Mouse (Mus musculus) MEL (cell line): ENCODE data around the gene 4932438A13Rik. TPM values are rescaled to one million over a fixed set of nuclear protein-coding genes. Genes with fewer than 3 reads are reported as not detected.

Experiments used
- DNase-seq: peaks from one replicate; pipeline ENCODE4 v3.0.0; 2011; ENCODE audit warnings: low read depth, low spot score
- H3K27ac ChIP-seq: 2 replicates; pipeline ENCODE4 v1.5.1; 2012; ENCODE audit warnings: low read depth, mild to moderate bottlenecking, control low read depth, low read length, moderate library complexity; ENCODE audit not compliant: control insufficient read depth
- H3K27me3 ChIP-seq, 2 experiments: fragments of 150-350 bp in 1 of 2; sonication (generic) in 1 of 2; 2 replicates each; pipeline ENCODE4 v1.6.1; 2012; ENCODE audit warnings: low read length in 2 of 2, mild to moderate bottlenecking in 2 of 2, improper control_type of control experiment in 1 of 2, moderate library complexity in 1 of 2; ENCODE audit not compliant: insufficient read depth in 2 of 2, control insufficient read depth in 1 of 2
- H3K36me3 ChIP-seq, 2 experiments: 2 replicates each; pipeline ENCODE4 v1.6.1; 2012 to 2014; ENCODE audit warnings: low read length in 2 of 2, improper control_type of control experiment in 1 of 2, inconsistent platforms in 1 of 2, mild to moderate bottlenecking in 1 of 2; ENCODE audit not compliant: insufficient read depth in 2 of 2, control insufficient read depth in 1 of 2
- H3K4me1 ChIP-seq, 2 experiments: fragments of 150-350 bp in 1 of 2; sonication (generic) in 1 of 2; 2 replicates each; pipeline ENCODE4 v1.6.1; 2012; ENCODE audit warnings: low read length in 2 of 2, improper control_type of control experiment in 1 of 2, mild to moderate bottlenecking in 1 of 2; ENCODE audit not compliant: insufficient read depth in 2 of 2, control insufficient read depth in 1 of 2
- H3K4me3 ChIP-seq, 2 experiments: fragments of 150-350 bp in 1 of 2; sonication (generic) in 1 of 2; 2 replicates each; pipeline ENCODE4 v1.5.1; 2012; ENCODE audit warnings: low read depth in 2 of 2, low read length in 2 of 2, mild to moderate bottlenecking in 2 of 2, moderate library complexity in 2 of 2, control low read depth in 1 of 2, improper control_type of control experiment in 1 of 2; ENCODE audit not compliant: control insufficient read depth in 1 of 2, insufficient read depth in 1 of 2
- H3K79me2 ChIP-seq: 2 replicates; pipeline ENCODE4 v1.6.1; 2012; ENCODE audit warnings: mild to moderate bottlenecking, low read length, moderate library complexity; ENCODE audit not compliant: control insufficient read depth, poor library complexity, insufficient read depth
- H3K9ac ChIP-seq: 2 replicates; pipeline ENCODE4 v1.6.1; 2012; ENCODE audit warnings: low read depth, mild to moderate bottlenecking, control low read depth, low read length, moderate library complexity; ENCODE audit not compliant: control insufficient read depth, poor library complexity, severe bottlenecking
- H3K9me3 ChIP-seq: fragments of 150-350 bp; sonication (generic); replicated peaks from 2 replicates; pipeline ENCODE4 v1.6.1; 2012; ENCODE audit warnings: mild to moderate bottlenecking, low read length, improper control_type of control experiment, moderate library complexity; ENCODE audit not compliant: insufficient read depth
- BHLHE40 ChIP-seq: IDR thresholded peaks from 2 replicates; pipeline ENCODE4 v1.6.1; 2012; ENCODE audit warnings: low read depth, mild to moderate bottlenecking, inconsistent platforms, low read length, improper control_type of control experiment, borderline replicate concordance
- CHD2 ChIP-seq: IDR thresholded peaks from 2 replicates; pipeline ENCODE4 v1.6.1; 2011; ENCODE audit warnings: low read length, improper control_type of control experiment
- E2F4 ChIP-seq: IDR thresholded peaks from 2 replicates; pipeline ENCODE4 v1.6.1; 2011; ENCODE audit warnings: low read depth, low read length, improper control_type of control experiment, borderline replicate concordance
- ELF1 ChIP-seq: IDR thresholded peaks from 2 replicates; pipeline ENCODE4 v1.6.1; 2014; ENCODE audit warnings: low read depth, mild to moderate bottlenecking, inconsistent platforms, low read length, improper control_type of control experiment, moderate library complexity
- EP300 ChIP-seq, 2 experiments: IDR thresholded peaks; 2 replicates each; pipeline ENCODE4 v1.6.1; 2011; ENCODE audit warnings: improper control_type of control experiment in 2 of 2, low read length in 2 of 2, low read depth in 1 of 2, mild to moderate bottlenecking in 1 of 2
- GATA1 ChIP-seq: IDR thresholded peaks from 2 replicates; pipeline ENCODE4 v1.6.1; 2011; ENCODE audit warnings: low read depth, low read length, improper control_type of control experiment
- HCFC1 ChIP-seq: IDR thresholded peaks from 2 replicates; pipeline ENCODE4 v1.6.1; 2012; ENCODE audit warnings: low read depth, mild to moderate bottlenecking, inconsistent platforms, low read length, improper control_type of control experiment, moderate library complexity
- JUND ChIP-seq: IDR thresholded peaks from 2 replicates; pipeline ENCODE4 v1.6.1; 2011; ENCODE audit warnings: low read depth, mild to moderate bottlenecking, improper control_type of control experiment, low read length
- KAT2A ChIP-seq: conservative IDR thresholded peaks from 2 replicates; pipeline ENCODE4 v1.6.1; 2012; ENCODE audit warnings: low read depth, low read length, improper control_type of control experiment, inconsistent platforms
- MAFK ChIP-seq: IDR thresholded peaks from 2 replicates; pipeline ENCODE4 v1.6.1; 2011; ENCODE audit warnings: low read depth, mild to moderate bottlenecking, low read length, improper control_type of control experiment, borderline replicate concordance
- MYB ChIP-seq: IDR thresholded peaks from 2 replicates; pipeline ENCODE4 v1.6.1; 2011; ENCODE audit warnings: mild to moderate bottlenecking, low read depth, low read length, improper control_type of control experiment
- MYC ChIP-seq: IDR thresholded peaks from 2 replicates; pipeline ENCODE4 v1.6.1; 2011; ENCODE audit warnings: low read depth, mild to moderate bottlenecking, low read length, improper control_type of control experiment, moderate library complexity
- NRF1 ChIP-seq: IDR thresholded peaks from 2 replicates; pipeline ENCODE4 v1.6.1; 2014; ENCODE audit warnings: low read depth, mild to moderate bottlenecking, inconsistent platforms, low read length, improper control_type of control experiment, moderate library complexity; ENCODE audit not compliant: poor library complexity, insufficient read depth, severe bottlenecking
- POLR2A ChIP-seq, 2 experiments: IDR thresholded peaks; 2 replicates each; pipeline ENCODE4 v1.6.1; 2011 to 2012; ENCODE audit warnings: low read length in 2 of 2, mild to moderate bottlenecking in 2 of 2, control low read depth in 1 of 2, improper control_type of control experiment in 1 of 2, low read depth in 1 of 2, moderate library complexity in 1 of 2; ENCODE audit not compliant: control insufficient read depth in 1 of 2, insufficient read depth in 1 of 2, poor library complexity in 1 of 2
- POLR2AphosphoS2 ChIP-seq: IDR thresholded peaks from 2 replicates; pipeline ENCODE4 v1.6.1; 2011; ENCODE audit warnings: low read length, improper control_type of control experiment
- POLR2AphosphoS5 ChIP-seq: IDR thresholded peaks from 2 replicates; pipeline ENCODE4 v1.6.1; 2012; ENCODE audit warnings: low read depth, borderline replicate concordance, mild to moderate bottlenecking, inconsistent platforms, low read length, moderate library complexity, mixed read lengths
- RAD21 ChIP-seq: IDR thresholded peaks from 2 replicates; pipeline ENCODE4 v1.6.1; 2011; ENCODE audit warnings: mild to moderate bottlenecking, low read depth, low read length, improper control_type of control experiment
- RCOR1 ChIP-seq: IDR thresholded peaks from 2 replicates; pipeline ENCODE4 v1.6.1; 2012; ENCODE audit warnings: low read depth, mild to moderate bottlenecking, inconsistent platforms, low read length, improper control_type of control experiment
- SIN3A ChIP-seq: IDR thresholded peaks from 2 replicates; pipeline ENCODE4 v1.6.1; 2012; ENCODE audit warnings: low read length, improper control_type of control experiment, inconsistent platforms
- SMC3 ChIP-seq: IDR thresholded peaks from 2 replicates; pipeline ENCODE4 v1.6.1; 2011; ENCODE audit warnings: low read depth, low read length, improper control_type of control experiment
- TCF12 ChIP-seq: IDR thresholded peaks from 2 replicates; pipeline ENCODE4 v1.6.1; 2014; ENCODE audit warnings: low read depth, mild to moderate bottlenecking, inconsistent platforms, low read length, improper control_type of control experiment, moderate library complexity
- UBTF ChIP-seq: IDR thresholded peaks from 2 replicates; pipeline ENCODE4 v1.6.1; 2012; ENCODE audit warnings: low read depth, mild to moderate bottlenecking, inconsistent platforms, low read length, improper control_type of control experiment, moderate library complexity, borderline replicate concordance; ENCODE audit not compliant: insufficient read depth
- USF1 ChIP-seq: IDR thresholded peaks from 2 replicates; pipeline ENCODE4 v1.6.1; 2014; ENCODE audit warnings: low read depth, mild to moderate bottlenecking, inconsistent platforms, low read length, improper control_type of control experiment, moderate library complexity
- USF2 ChIP-seq, 2 experiments: IDR thresholded peaks; 2 replicates each; pipeline ENCODE4 v1.6.1; 2011 to 2012; ENCODE audit warnings: improper control_type of control experiment in 2 of 2, low read length in 2 of 2, borderline replicate concordance in 1 of 2, inconsistent platforms in 1 of 2, low read depth in 1 of 2, mild to moderate bottlenecking in 1 of 2; ENCODE audit not compliant: insufficient read depth in 1 of 2
- ZC3H11A ChIP-seq: IDR thresholded peaks from 2 replicates; pipeline ENCODE4 v1.6.1; 2012; ENCODE audit warnings: low read depth, mild to moderate bottlenecking, inconsistent platforms, low read length, improper control_type of control experiment
- ZMIZ1 ChIP-seq: IDR thresholded peaks from 2 replicates; pipeline ENCODE4 v1.6.1; 2012; ENCODE audit warnings: low read depth, mild to moderate bottlenecking, inconsistent platforms, low read length, improper control_type of control experiment, moderate library complexity
- polyA plus RNA-seq, 2 experiments: library from polyadenylated mRNA; stranded (reverse) in 1 of 2; unstranded in 1 of 2; fragments of >175 nt in 1 of 2; fragments of >200 nt in 1 of 2; gene quantifications; 2 replicates each; pipeline versions ENCODE4 v1.2.1 to v1.2.4; 2012; ENCODE audit warnings: low replicate concordance in 2 of 2, low read depth in 1 of 2; ENCODE audit not compliant: insufficient read length in 2 of 2, insufficient read depth in 1 of 2, missing spikeins in 1 of 2
- total RNA-seq: library from RNA; depleted of rRNA; stranded (reverse); fragments of 300-350 nt; gene quantifications from 2 replicates; pipeline ENCODE4 v1.2.3, GENCODE M21; 2012

4932438A13Rik gene
- total and polyA plus RNA-seq, 3 experiments, result 11.7 to 102 (median 14.3) TPM

DNA sequence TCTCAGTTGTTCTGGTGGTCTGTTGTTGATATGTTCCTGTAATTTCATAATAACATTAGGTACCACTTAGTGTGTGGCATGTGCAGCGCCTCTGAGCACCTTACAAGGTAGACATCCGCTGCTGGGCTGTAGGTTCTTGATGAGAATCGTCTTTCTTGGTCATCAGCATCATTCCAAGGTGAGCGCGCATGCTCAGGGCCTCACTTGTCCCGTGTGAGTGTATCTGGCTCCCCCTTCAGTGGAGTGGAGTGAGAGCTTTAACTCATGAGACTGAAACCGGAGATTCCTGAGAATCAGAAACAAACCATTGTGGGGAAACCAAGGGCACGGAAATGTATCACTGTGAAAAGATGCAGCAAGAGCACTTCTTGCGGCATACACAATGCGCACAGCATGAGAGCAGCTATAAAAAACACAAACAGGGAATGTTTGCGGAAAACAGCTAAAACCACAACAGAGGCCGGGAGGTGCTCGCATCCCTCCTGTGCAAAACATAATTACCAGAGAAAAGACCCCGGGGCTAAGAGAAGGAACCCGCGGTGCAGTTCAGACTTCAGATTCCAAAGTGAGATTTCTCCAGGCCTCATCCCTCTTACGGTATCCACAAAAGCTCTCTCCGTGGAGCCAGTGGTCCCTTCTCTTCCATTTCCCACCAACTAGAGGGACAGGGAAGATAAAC, 27.2 kb upstream of the 4932438A13Rik start:
- no peaks in the 10 kb centered on the region for H3K4me1 ChIP-seq
- H3K27ac ChIP-seq, result no peak overlapping the region
- DNase-seq, result no peak
- no peaks in the 10 kb centered on the region for H3K9me3 ChIP-seq
- H3K36me3 ChIP-seq, result no peaks in the 10 kb centered on the region
- H3K9ac ChIP-seq, result no peak overlapping the region
- H3K79me2 ChIP-seq, result no peaks in the 10 kb centered on the region
- H3K27me3 ChIP-seq, result no peaks in the 10 kb centered on the region
- TF ChIP-seq RAD21 (no peak), POLR2AphosphoS2 (no peak), ELF1 (no peak), RCOR1 (no peak), JUND (no peak), USF1 (no peak), UBTF (no peak), SIN3A (no peak), SMC3 (no peak), E2F4 (no peak), MYC (no peak), BHLHE40 (no peak), EP300 (IDR thresholded peaks at IDR 0.05; ENCODE audit: low read depth in 1 of 2, low read length in 2 of 2) (no peak), NRF1 (no peak)
- H3K4me3 ChIP-seq, result no peak overlapping the region

DNA sequence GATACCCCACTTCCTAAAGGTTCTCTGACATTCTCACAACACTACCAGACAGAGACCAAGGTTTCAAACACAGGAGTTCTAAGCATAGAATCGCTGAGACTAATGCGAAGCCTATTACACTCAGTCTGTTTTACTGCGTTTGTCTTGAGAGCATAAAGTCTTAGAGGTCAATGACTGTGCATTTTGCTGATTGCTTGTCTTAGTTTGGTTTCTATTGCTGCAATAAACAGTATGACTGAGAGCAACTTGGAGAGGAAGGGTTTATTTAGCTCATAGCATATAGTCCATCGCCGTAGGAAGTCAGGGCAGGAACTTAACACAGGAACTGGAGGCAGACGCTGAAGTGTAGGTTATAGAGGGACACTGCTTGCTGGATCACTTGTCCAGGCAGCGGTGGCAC, 26.1 kb upstream of the 4932438A13Rik start:
- Histone ChIP-seq H3K27ac (no peak overlapping the region), H3K9me3 (no peaks in the 10 kb centered on the region), H3K27me3 (no peaks in the 10 kb centered on the region), H3K9ac (no peak overlapping the region), H3K4me1 (no peaks in the 10 kb centered on the region), H3K4me3 (no peak overlapping the region), H3K79me2 (no peaks in the 10 kb centered on the region), H3K36me3 (no peaks in the 10 kb centered on the region)
- no peak for DNase-seq
- TF ChIP-seq TCF12 (no peak), POLR2AphosphoS5 (no peak), SIN3A (no peak), MAFK (no peak), ZC3H11A (no peak), RCOR1 (no peak), ZMIZ1 (no peak), BHLHE40 (no peak), POLR2A (IDR thresholded peaks at IDR 0.05; ENCODE audit: control insufficient read depth in 1 of 2, insufficient read depth in 1 of 2, low read depth in 1 of 2, low read length in 2 of 2, poor library complexity in 1 of 2) (no peak), KAT2A (no peak), MYB (no peak), HCFC1 (no peak), USF2 (IDR thresholded peaks at IDR 0.05; ENCODE audit: borderline replicate concordance in 1 of 2, insufficient read depth in 1 of 2, low read depth in 1 of 2, low read length in 2 of 2) (no peak), CHD2 (no peak), GATA1 (no peak)
